Mouse (Mus musculus): ENCODE data around the gene Ap2s1.

DNA sequence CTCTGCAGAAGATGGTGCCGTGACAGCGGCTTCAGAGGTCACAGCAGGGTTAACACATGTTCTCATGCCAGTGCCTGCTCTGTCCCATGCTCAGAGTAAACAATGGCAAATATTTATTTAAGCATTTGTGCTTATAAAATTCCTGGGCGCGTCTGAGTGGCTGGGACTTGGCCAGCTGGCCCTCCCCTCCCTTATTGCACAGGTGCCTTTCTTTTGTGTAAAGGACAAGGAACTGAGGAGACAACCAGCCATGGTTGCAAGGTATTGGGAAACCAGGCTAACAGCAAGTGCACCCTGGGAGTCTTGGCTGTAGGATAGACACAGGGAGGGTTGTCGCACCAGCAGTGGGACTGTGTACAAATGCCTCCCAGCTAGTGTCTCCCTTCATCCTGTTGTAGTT is 54.1 kb downstream of the Ap2s1 start:
- no peak for TF ChIP-seq POLR2A (IDR thresholded peaks at IDR 0.05; ENCODE audit: borderline replicate concordance, control insufficient read depth, low read depth, low read length)
- TF ChIP-seq CTCF (IDR thresholded peaks at IDR 0.05; ENCODE audit: control insufficient read depth, insufficient read depth, low read length) = no peak

All from bone marrow, adult 2 months (tissue).